Mouse (Mus musculus) limb, embryonic 11.5 days (tissue): ENCODE measurements at regions not wholly inside any gene's neighbourhood (a gene's known extent, or its start where the extent isn't known, plus 50 kb on each side); places are given as distances from the start of the nearest gene placed in this dataset.

ENCODE experiments used
- ATAC-seq: fragments of 200-750 bp; cut with Nextera tagmentation; 2 replicates; pipeline ENCODE4 v1.8.0; 2017; ENCODE audit warnings: low read depth; ENCODE audit not compliant: insufficient number of reproducible peaks, low FRiP score, low TSS enrichment
- DNase-seq: peaks from one replicate; pipeline ENCODE4 v3.0.0-alpha.2; 2015; ENCODE audit warnings: low spot score
- H3K27ac ChIP-seq: fragments of 300-500 bp; sonication (generic); replicated peaks from 2 replicates; pipeline ENCODE4 v1.5.1; 2014; ENCODE audit warnings: low read depth, mild to moderate bottlenecking, low read length
- H3K27me3 ChIP-seq: fragments of 300-500 bp; sonication (generic); 2 replicates; pipeline ENCODE4 v1.6.1; 2014; ENCODE audit warnings: mild to moderate bottlenecking, low read length, mixed read lengths; ENCODE audit not compliant: control insufficient read depth, insufficient read depth
- H3K36me3 ChIP-seq: fragments of 300-500 bp; sonication (generic); 2 replicates; pipeline ENCODE4 v1.6.1; 2014; ENCODE audit warnings: mild to moderate bottlenecking, low read length, moderate library complexity, mixed read lengths; ENCODE audit not compliant: control insufficient read depth, insufficient read depth
- H3K4me1 ChIP-seq: fragments of 300-500 bp; sonication (generic); 2 replicates; pipeline ENCODE4 v1.6.1; 2014; ENCODE audit warnings: low read length, mixed read lengths; ENCODE audit not compliant: control insufficient read depth, insufficient read depth
- H3K4me2 ChIP-seq: fragments of 300-500 bp; sonication (generic); 2 replicates; pipeline ENCODE4 v1.6.1; 2014; ENCODE audit warnings: low read depth, mild to moderate bottlenecking, moderate library complexity; ENCODE audit not compliant: severe bottlenecking
- H3K4me3 ChIP-seq: fragments of 300-500 bp; sonication (generic); 2 replicates; pipeline ENCODE4 v1.5.1; 2014; ENCODE audit warnings: low read depth, low read length
- H3K9ac ChIP-seq: fragments of 300-500 bp; sonication (generic); 2 replicates; pipeline ENCODE4 v1.6.1; 2014; ENCODE audit warnings: mild to moderate bottlenecking, low read length
- H3K9me3 ChIP-seq: fragments of 300-500 bp; sonication (generic); 2 replicates; pipeline ENCODE4 v1.6.1; 2016; ENCODE audit warnings: low read length; ENCODE audit not compliant: control insufficient read depth
- WGBS: fragments of 180-500 bp; shearing (Covaris S2); extraction: QIAGEN DNeasy Blood & Tissue Kit; methylation state at CpG from one replicate; pipeline ENCODE4 v1.1.7; 2014; 5-methylcytosine and 5-hydroxymethylcytosine counted together

DNA sequence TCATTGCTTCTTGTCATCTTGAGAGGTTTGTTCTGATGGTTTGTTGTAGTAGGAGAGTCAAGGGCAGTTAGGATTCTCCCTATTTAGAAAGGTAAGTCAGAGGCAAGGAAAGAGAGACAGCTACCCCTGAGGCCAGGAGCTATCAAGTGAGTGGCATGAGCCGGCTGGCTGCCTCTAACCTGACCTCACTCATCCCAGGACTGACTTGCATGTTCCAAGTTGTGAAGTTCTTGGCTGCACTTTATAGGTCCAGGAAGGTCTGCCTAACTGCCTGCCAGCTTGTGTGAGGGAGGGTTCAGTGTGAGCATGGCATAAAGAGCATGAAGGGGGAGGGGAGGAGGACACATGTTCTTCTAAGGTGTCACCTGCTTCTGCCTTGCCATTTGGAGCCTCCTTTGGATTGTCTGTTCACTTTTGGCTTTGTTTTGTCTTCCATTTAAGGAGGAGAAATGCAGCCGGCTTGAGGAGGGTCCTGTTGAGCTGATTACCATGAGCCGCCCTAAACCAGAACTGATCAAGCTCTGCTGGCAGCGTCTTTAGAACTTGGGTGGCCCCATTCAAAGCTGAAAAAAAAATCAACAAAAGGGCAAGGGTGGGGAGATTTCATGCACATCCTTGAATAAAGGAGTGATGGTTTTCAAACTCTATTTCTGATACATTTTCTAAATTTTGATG lies 160.8 kb downstream of the En1 start:
- Histone ChIP-seq H3K36me3 (no peaks in the 10 kb centered on the region), H3K9me3 (no peaks in the 10 kb centered on the region), H3K4me1 (peaks cover 17% of the 10 kb centered on the region), H3K4me2 (no peak overlapping the region), H3K4me3 (no peak overlapping the region), H3K27ac (no peak overlapping the region), H3K9ac (no peak overlapping the region), H3K27me3 (no peaks in the 10 kb centered on the region)
- WGBS = 66% methylated on average over 4 of the region's 4 CpGs
- DNase-seq (no peak), ATAC-seq (no peak)

DNA sequence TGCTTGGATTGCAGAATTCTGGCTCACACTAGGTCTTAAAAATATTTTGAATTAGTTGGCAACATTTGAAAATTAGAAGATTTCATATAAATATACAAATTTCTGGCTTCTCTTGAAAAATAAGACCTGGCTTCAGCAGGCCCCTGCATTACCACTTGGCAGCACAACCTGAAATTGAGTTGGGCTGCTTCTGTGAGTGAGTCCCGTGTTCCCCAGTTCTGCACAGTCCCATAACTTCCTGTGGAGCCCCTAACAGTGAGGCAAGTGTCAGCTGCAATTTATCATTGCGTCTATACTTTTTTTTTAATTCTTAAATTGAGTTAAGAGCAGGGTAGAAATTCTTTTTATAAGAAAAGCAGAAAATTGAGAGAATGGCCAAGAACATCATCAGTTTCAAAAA lies 164.8 kb downstream of the En1 start:
- Histone ChIP-seq H3K27ac (no peak overlapping the region), H3K9me3 (no peaks in the 10 kb centered on the region), H3K4me2 (no peak overlapping the region), H3K9ac (no peak overlapping the region), H3K4me3 (no peak overlapping the region), H3K27me3 (no peaks in the 10 kb centered on the region), H3K4me1 (no peaks in the 10 kb centered on the region; the same call in 1 of the 2 replicates), H3K36me3 (no peaks in the 10 kb centered on the region)
- no peak for DNase-seq
- WGBS = 70% methylated on average over 2 of the region's 2 CpGs
- no peak for ATAC-seq

DNA sequence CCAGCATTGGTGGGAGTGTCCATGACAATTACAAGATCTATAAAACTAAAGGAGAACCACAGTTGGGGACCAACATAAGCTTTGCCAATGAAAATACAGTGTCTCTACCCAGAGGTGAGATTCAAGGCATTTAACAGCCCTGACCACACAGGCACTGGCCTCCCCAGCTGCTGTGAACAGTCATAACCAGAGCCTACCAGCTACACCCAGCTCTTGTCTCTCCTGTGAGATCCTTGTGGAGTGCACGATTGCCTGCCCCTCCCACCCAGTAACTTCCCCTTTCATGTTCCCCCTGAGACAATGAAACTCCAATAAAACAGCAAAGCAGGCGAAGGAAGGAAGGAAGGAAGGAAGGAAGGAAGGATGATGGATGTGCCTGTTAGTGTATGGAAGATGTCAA lies 169.1 kb downstream of the En1 start:
- H3K4me2 ChIP-seq = no peak overlapping the region
- ATAC-seq (no peak), DNase-seq (no peak)
- H3K27ac ChIP-seq = no peak overlapping the region
- no peaks in the 10 kb centered on the region for H3K27me3 ChIP-seq
- 10% methylated on average over 2 of the region's 2 CpGs for WGBS
- no peaks in the 10 kb centered on the region for H3K4me1 ChIP-seq
- H3K9me3 ChIP-seq = no peaks in the 10 kb centered on the region
- H3K4me3 ChIP-seq = no peak overlapping the region
- no peaks in the 10 kb centered on the region for H3K36me3 ChIP-seq
- H3K9ac ChIP-seq = no peak overlapping the region

DNA sequence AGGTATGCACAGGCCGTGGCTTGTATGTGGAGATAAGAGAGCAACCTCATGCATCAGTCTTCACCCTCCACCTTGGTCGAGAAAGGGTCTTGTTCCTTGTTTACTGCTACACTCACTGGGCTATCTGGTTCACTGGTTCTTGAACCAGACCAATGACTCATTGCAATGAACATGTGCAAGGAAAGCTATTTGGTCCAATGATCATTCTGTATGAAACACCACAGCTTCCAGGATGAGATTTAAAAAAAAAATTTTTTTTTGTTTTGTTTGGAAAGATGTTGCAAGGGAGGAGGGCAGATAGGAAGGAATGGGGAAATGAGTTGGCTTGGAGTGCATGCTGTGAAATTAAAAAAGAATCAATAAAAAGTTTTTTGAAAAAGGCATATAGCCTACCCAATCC lies 174.7 kb downstream of the En1 start:
- Histone ChIP-seq H3K27me3 (no peaks in the 10 kb centered on the region), H3K9ac (no peak overlapping the region), H3K36me3 (no peaks in the 10 kb centered on the region), H3K4me2 (no peak overlapping the region), H3K4me1 (no peaks in the 10 kb centered on the region), H3K4me3 (no peak overlapping the region), H3K9me3 (no peaks in the 10 kb centered on the region), H3K27ac (no peak overlapping the region)
- DNase-seq = no peak
- ATAC-seq = no peak
- 86% methylated on average over 2 of the region's 2 CpGs for WGBS

DNA sequence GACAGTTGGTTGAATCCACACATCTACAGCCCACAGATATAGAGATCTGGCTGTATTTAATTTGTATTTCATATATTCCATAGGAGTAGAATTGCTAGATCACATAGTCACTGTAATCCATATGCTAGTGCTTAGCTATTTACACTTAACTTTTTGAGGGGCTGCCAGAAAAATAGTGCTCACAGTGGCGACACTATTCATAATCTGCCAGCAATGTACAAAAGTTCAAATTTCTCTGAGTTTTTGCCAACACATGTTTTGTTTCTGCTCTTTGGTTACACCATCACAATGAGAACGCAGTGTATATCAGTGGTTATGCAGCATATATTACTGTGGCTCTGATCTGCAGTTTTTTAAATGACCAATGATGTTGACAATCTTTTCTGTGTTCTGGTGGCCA lies 175.2 kb downstream of the En1 start:
- Histone ChIP-seq H3K4me1 (no peaks in the 10 kb centered on the region), H3K4me2 (no peak overlapping the region), H3K9me3 (no peaks in the 10 kb centered on the region), H3K36me3 (no peaks in the 10 kb centered on the region), H3K4me3 (no peak overlapping the region), H3K27ac (no peak overlapping the region), H3K27me3 (no peaks in the 10 kb centered on the region), H3K9ac (no peak overlapping the region)
- no peak for DNase-seq
- ATAC-seq = no peak
- WGBS = 92% methylated on average over 2 of the region's 2 CpGs

DNA sequence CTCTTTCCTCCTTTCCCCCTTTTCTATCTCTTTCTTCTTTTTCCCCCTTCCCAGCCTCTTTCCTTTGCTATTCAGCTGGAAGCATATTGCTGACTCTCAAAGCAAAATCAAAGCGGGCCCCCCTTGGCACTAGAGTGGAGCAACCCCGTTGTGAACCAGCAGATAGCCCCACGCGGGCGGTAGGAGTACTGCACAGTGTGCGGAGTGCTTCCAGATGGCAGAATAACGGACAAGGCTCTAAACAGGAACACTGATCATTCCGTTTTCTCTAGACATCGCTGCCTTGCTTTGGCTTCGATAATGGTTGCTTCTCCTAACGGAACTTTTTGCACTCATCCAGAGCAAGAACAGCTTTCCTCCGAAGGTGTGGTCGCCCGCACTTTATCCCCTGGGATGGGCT lies 193.0 kb downstream of the En1 start:
- Histone ChIP-seq H3K4me3 (no peak overlapping the region), H3K27me3 (no peaks in the 10 kb centered on the region), H3K4me1 (no peaks in the 10 kb centered on the region), H3K36me3 (no peaks in the 10 kb centered on the region), H3K4me2 (no peak overlapping the region), H3K9me3 (no peaks in the 10 kb centered on the region), H3K9ac (no peak overlapping the region), H3K27ac (no peak overlapping the region)
- 56% methylated on average over 14 of the region's 14 CpGs for WGBS
- DNase-seq (peak; percentile 70), ATAC-seq (no peak)

DNA sequence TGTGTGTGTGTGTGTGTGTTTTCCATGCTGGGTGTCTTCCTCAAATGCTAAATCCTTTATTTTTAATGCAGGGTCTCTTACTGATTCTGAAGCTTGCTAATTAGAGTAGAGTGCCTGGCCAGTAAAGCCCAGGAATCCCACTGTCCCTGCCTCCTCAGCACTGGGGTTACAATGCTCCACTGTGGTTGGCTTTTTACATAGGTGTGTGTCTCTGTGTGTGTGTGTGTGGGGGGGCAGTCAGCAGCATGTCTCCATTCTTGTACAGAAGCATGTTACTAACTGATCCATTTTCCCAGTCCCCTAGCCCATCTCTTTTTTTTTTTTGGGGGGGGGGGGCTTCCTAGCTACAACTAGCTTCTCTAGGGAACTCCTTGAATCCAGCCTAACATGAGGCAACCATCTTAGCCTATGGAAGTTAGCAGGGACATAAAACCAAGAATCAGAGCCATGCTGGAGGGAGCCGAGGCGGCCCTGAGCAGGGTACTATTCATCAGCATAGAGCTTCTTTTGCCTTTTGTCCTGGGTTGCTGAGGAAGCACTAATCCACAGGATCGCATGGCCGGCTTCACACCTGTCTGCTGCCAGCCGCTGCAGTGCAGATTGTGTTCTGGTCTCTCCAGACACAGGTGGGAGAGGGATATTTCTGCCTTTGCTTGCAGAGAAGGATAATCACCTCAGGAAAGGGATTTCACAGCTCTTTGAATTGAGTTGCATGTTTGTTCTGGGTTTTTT lies 199.2 kb downstream of the En1 start:
- Histone ChIP-seq H3K4me2 (no peak overlapping the region), H3K27ac (no peak overlapping the region), H3K27me3 (no peaks in the 10 kb centered on the region), H3K9ac (no peak overlapping the region), H3K9me3 (no peaks in the 10 kb centered on the region), H3K4me3 (no peak overlapping the region), H3K36me3 (no peaks in the 10 kb centered on the region), H3K4me1 (no peaks in the 10 kb centered on the region)
- WGBS = 44% methylated on average over 5 of the region's 5 CpGs
- ATAC-seq = no peak
- peak; percentile 10 for DNase-seq

DNA sequence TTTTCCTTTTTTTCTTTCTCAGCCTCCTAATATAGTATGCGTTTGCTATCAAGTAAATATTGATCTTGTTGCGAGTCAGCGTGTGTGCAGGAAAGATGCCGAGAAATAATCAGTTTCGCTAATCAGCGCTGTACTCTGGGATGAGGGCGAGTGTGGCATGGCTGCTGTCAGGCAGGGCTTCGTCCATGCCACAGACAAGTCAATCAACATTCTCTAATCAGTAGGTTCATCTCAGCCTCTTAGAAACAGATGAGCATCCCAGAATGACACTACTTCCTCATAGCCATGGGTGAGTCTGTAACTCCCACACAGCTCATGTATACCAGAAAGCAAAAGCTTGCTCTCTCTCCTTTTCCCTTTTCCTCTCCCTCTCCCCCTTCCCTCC lies 199.8 kb downstream of the En1 start:
- Histone ChIP-seq H3K4me2 (no peak overlapping the region), H3K4me1 (no peaks in the 10 kb centered on the region)
- 86% methylated on average over 8 of the region's 8 CpGs for WGBS

DNA sequence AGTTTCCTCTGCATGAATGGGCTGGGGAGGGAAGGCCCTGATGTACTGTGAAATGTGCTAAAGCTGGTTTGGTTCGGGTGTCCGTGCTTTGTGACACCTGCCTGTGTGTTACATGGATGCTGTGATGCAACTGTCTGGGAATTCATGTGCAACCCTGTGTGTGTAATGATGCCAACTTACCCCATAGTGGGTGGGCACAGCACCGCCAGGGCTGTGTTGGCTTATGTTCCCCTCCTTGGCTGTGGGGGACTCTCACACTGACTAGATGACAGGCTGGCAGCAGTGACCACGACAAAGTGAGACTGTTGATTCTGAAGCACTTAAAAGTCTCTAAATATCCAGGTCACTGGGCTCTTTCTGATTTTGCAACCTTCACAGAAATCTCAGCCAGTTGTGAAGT lies 212.2 kb downstream of the En1 start:
- no peaks in the 10 kb centered on the region for H3K4me1 ChIP-seq

More for the DNA sequence above, 199.8 kb downstream of the En1 start:
- Histone ChIP-seq H3K36me3 (no peaks in the 10 kb centered on the region), H3K9me3 (no peaks in the 10 kb centered on the region), H3K27ac (no peak overlapping the region), H3K27me3 (no peaks in the 10 kb centered on the region), H3K4me3 (no peak overlapping the region), H3K9ac (no peak overlapping the region)
- ATAC-seq = no peak
- no peak for DNase-seq

More for the DNA sequence above, 212.2 kb downstream of the En1 start:
- H3K4me2 ChIP-seq = no peak overlapping the region
- WGBS = 83% methylated on average over 4 of the region's 4 CpGs
- H3K4me3 ChIP-seq = no peak overlapping the region
- no peak overlapping the region for H3K27ac ChIP-seq
- DNase-seq = no peak
- H3K9ac ChIP-seq = no peak overlapping the region
- H3K27me3 ChIP-seq = no peaks in the 10 kb centered on the region
- no peaks in the 10 kb centered on the region for H3K9me3 ChIP-seq
- no peaks in the 10 kb centered on the region for H3K36me3 ChIP-seq
- no peak for ATAC-seq
